Mouse (Mus musculus) E14TG2a.4 (cell line): ENCODE data around the gene Dock4.

ENCODE experiments used
- H3K27me3 ChIP-seq: 2 replicates; pipeline ENCODE4 v1.6.1; 2014; ENCODE audit warnings: low read length, control low read depth; ENCODE audit not compliant: insufficient read depth
- H3K36me3 ChIP-seq: 2 replicates; pipeline ENCODE4 v1.6.1; 2014; ENCODE audit warnings: low read length, control low read depth; ENCODE audit not compliant: insufficient read depth
- H3K4me1 ChIP-seq: replicated peaks from 2 replicates; pipeline ENCODE4 v1.6.1; 2014; ENCODE audit warnings: low read depth, low read length, control low read depth
- H3K4me3 ChIP-seq: replicated peaks from 2 replicates; pipeline ENCODE4 v1.5.1; 2014; ENCODE audit warnings: mild to moderate bottlenecking, low read length
- H3K9me3 ChIP-seq: 2 replicates; pipeline ENCODE4 v1.6.1; 2014; ENCODE audit warnings: low read length, control low read depth
- CTCF ChIP-seq: conservative IDR thresholded peaks from 2 replicates; pipeline ENCODE4 v1.5.1; 2014; ENCODE audit warnings: low read length
- NANOG ChIP-seq: IDR thresholded peaks from 2 replicates; pipeline ENCODE4 v1.6.1; 2014; ENCODE audit warnings: borderline replicate concordance, low read length, mixed read lengths
- POU5F1 ChIP-seq: IDR thresholded peaks from 2 replicates; pipeline ENCODE4 v1.6.1; 2014; ENCODE audit warnings: low read length, borderline replicate concordance

The Dock4 gene

DNA sequence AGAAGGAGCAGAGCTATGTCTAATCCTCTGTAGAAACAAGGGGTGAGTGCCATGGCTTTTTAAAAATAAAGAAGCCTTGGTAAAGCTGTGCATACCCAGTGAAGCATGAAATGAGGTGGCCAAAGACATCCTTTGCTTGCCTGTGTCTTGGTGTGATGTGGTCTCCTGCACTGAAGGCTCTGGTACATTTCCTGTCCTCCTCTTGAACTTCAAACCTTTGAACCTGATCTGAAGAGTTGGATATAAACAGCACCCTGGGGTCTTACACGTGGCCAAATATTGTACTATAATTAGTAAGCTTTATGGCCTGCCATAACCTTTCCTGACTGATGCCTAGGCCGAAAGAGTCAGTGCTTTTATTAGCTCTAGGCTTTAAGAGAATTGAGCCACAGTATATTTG is 134.6 kb downstream of the Dock4 start:
- Histone ChIP-seq H3K4me3 (no peak overlapping the region), H3K4me1 (peaks cover 26% of the 10 kb centered on the region), H3K27me3 (no peaks in the 10 kb centered on the region), H3K36me3 (no peaks in the 10 kb centered on the region), H3K9me3 (no peaks in the 10 kb centered on the region)
- TF ChIP-seq CTCF (no peak), NANOG (no peak), POU5F1 (no peak)

DNA sequence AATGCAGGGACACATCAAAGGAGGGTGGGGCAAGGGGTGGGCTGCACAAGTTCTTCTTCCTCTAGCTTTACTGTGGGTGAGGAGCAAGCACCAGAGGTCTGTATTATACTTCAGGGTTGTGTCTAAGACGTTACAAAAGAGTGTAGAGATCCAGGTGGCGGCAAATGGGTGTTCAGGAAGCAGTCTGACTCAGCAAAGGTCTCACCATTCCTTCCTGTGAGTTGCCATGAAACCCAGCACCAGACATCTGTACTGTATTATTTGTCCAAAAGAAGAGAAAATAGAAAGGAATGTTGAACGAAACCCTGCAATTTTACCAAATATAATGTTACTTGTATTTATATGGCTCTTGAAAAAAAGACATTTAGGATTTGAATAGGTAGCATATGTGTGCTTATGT is 135.3 kb downstream of the Dock4 start:
- H3K4me1 ChIP-seq = peaks cover 26% of the 10 kb centered on the region
- H3K27me3 ChIP-seq = no peaks in the 10 kb centered on the region
- TF ChIP-seq CTCF = no peak
- no peak for TF ChIP-seq NANOG
- TF ChIP-seq POU5F1 = no peak
- no peaks in the 10 kb centered on the region for H3K9me3 ChIP-seq
- H3K36me3 ChIP-seq = no peaks in the 10 kb centered on the region
- H3K4me3 ChIP-seq = no peak overlapping the region

DNA sequence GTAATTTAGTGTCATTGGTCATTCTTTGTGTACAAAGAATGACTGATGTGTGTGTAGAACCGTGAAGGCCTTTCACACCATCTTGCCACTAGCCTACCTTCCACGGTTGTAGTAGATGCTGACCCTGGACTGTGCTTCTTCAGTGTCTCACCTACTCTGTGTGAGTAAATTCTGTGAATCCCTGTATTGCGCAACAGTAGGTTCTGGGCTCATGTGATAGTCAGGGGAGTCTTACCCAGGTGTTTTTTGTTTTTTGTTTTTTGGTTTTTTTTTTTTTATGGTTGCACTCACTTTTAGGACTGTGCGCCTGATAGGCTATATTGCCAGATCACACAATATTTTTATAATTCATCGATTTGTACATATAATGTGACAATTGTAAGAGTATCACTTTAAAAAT is 136.3 kb downstream of the Dock4 start:
- Histone ChIP-seq H3K4me3 (no peak overlapping the region), H3K36me3 (no peaks in the 10 kb centered on the region), H3K27me3 (no peaks in the 10 kb centered on the region), H3K4me1 (peaks cover 26% of the 10 kb centered on the region), H3K9me3 (no peaks in the 10 kb centered on the region)
- TF ChIP-seq POU5F1 (no peak), NANOG (no peak), CTCF (no peak)

DNA sequence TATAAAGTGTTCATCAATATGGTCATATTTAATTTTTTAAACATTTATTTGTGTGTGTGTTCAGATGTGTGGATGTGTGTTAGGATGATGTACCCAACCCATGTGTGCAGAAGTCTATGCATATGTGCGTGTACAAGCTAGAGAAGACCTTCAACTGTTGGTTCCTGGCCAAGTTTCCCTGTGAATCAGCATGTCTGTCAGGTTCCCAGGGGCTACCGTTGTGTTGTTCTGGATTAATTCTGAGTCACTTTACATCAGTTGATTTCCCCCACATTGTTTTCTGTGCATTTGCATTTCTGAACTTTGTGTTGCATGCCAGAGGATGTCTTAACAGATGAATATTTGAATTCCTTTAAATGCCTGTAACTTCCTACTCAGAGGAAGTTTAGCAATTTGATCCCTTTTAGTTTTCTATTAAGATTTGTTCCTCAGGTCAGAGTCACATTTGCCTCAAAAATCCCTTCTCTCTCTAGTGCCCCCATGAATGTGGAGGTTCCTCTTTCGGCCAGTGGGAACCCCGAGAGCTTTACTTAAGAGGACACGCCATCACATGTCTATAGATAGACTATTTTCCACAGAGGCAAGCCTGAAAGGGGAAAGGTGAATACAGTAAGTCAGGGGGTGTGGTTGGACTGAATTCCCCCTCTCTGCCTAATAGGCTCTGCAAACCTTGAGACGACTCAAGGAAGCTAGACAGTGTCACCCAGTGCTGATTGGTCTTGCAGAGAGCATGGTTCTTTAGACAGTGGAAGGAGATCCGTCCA is 139.0 kb downstream of the Dock4 start:
- no peaks in the 10 kb centered on the region for H3K36me3 ChIP-seq
- H3K9me3 ChIP-seq = no peaks in the 10 kb centered on the region
- no peaks in the 10 kb centered on the region for H3K27me3 ChIP-seq
- TF ChIP-seq POU5F1 = no peak
- no peak for TF ChIP-seq CTCF
- TF ChIP-seq NANOG = no peak
- H3K4me1 ChIP-seq = peaks cover 25% of the 10 kb centered on the region
- H3K4me3 ChIP-seq = no peak overlapping the region

DNA sequence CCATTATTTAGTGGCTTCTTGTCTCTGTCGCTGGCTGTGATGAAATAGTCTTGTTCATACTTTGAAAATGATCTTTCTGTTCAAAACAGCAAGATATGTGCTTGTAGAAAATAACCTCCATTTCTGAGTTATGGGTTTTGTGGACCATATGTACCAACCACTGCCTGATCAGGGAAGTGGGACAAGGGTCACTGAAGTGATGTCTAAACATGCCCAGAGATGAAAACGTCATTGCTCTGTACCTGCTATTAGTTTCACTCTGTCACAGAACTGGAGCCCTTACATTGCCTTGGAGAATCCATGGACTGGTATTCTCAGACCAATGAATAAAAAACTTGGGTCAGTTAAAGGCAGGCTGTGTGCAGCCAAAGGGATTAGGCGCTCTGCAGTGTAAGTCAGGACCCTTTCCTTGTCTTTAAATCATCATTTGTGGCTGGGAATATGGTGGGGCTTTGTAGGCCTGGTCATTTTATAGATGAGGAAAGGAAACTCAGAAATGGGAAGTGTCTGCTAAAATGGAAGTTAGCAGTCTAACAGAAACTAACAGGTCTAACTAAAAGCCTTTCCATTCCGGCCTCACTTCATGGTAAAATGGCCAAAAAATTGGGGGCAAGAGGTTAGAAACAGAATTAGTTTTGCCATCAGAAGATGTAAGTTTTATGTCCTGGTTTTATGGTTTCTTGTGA is 139.8 kb downstream of the Dock4 start:
- Histone ChIP-seq H3K27me3 (no peaks in the 10 kb centered on the region), H3K4me3 (no peak overlapping the region), H3K9me3 (no peaks in the 10 kb centered on the region), H3K4me1 (peaks cover 19% of the 10 kb centered on the region), H3K36me3 (no peaks in the 10 kb centered on the region)
- no peak for TF ChIP-seq POU5F1
- TF ChIP-seq NANOG = no peak
- TF ChIP-seq CTCF = no peak

DNA sequence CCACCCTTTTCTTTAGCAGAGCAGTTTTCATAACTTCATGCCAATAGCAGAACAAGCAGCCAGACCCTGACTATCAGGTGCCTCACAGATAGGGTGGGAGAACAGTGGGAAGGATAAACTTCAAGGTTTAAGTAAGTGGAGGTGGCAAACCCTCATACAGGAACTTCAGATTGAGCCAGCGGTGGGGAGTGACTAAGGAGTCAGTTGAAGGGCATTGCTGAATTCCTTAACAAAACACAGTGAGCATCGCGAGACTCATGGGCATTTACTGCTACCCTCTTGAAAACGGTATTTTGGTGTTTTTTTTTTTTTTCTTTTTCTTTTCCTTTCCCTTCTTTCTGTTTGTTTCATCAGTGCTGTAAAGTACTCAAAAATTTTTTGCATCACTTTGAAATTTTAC is 148.4 kb downstream of the Dock4 start:
- H3K36me3 ChIP-seq = no peaks in the 10 kb centered on the region
- H3K9me3 ChIP-seq = no peaks in the 10 kb centered on the region
- H3K4me1 ChIP-seq = peaks cover 27% of the 10 kb centered on the region
- H3K4me3 ChIP-seq = no peak overlapping the region
- TF ChIP-seq POU5F1 (no peak), NANOG (no peak), CTCF (no peak)
- no peaks in the 10 kb centered on the region for H3K27me3 ChIP-seq

DNA sequence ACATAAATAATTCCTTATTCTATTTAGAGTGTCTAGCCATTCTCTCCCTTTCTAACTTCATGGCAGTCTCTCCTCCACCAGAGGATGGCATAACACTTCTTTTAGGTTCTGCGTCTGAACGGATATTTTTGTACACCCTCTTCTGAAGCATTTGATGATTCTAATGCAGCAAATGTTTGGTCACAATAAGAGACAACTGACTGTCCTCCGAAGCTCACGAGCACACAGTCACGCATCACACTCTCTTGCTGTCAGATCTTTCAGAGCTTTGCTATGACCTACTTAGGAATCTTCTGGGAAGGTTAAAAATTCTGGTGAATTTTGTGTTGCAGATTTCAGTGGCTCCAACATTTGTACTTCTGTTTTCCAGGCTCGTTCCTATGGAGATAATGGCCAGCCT is 149.7 kb downstream of the Dock4 start:
- TF ChIP-seq NANOG = no peak
- no peak for TF ChIP-seq POU5F1
- TF ChIP-seq CTCF = no peak
- H3K36me3 ChIP-seq = no peaks in the 10 kb centered on the region
- H3K4me1 ChIP-seq = peaks cover 38% of the 10 kb centered on the region
- H3K27me3 ChIP-seq = no peaks in the 10 kb centered on the region
- H3K4me3 ChIP-seq = no peak overlapping the region
- no peaks in the 10 kb centered on the region for H3K9me3 ChIP-seq

DNA sequence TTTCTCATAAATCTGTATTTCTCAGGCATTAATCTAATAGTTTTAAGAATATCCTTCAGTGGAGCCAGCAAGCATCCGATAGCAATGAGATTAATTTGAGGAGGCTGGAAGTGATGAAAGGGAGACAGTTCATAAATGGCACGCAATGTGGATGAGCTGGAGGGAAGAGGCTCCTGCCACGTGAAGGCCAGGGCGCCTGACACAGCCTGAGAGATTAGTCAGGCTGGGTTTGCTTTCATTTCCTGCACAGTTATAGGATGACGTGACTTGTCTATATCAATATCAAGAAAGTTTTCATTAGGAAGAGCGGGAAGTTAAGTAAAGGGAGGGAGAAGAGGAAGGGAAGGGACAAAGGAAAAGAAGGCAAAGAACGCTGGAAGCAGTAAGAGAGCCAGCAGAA is 150.3 kb downstream of the Dock4 start:
- H3K9me3 ChIP-seq = no peaks in the 10 kb centered on the region

DNA sequence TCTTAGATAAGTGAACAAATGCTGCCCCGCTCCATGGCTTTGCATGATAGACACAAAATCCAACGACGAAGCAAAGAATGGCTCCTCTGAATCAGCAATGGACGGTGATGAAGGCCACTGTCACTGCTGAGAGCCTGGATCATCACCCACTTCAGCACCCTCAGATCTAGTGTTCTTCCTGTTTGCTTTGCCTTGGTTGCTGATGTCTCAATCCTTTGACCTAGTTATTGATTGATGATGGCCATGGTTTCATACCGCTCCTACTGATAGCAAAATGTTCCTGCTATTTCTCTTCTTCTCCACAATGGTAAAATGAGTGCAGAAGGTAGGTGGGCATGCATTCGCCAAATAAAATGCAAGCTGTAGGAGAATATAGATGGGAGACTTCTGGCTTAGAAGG is 150.7 kb downstream of the Dock4 start:
- no peaks in the 10 kb centered on the region for H3K36me3 ChIP-seq
- H3K4me3 ChIP-seq = no peak overlapping the region
- no peaks in the 10 kb centered on the region for H3K27me3 ChIP-seq
- no peak for TF ChIP-seq CTCF
- TF ChIP-seq POU5F1 = no peak
- TF ChIP-seq NANOG = no peak
- H3K9me3 ChIP-seq = no peaks in the 10 kb centered on the region
- H3K4me1 ChIP-seq = peaks cover 38% of the 10 kb centered on the region

More for the DNA sequence above, 150.3 kb downstream of the Dock4 start:
- no peaks in the 10 kb centered on the region for H3K27me3 ChIP-seq
- peaks cover 38% of the 10 kb centered on the region for H3K4me1 ChIP-seq
- no peak overlapping the region for H3K4me3 ChIP-seq
- TF ChIP-seq NANOG (no peak), POU5F1 (no peak), CTCF (no peak)
- no peaks in the 10 kb centered on the region for H3K36me3 ChIP-seq
